Mouse (Mus musculus): ENCODE measurements around the gene Erf.
A peak's percentile ranks its signal among the peaks of the same experiment; 100 is the strongest.

Gene Erf

DNA sequence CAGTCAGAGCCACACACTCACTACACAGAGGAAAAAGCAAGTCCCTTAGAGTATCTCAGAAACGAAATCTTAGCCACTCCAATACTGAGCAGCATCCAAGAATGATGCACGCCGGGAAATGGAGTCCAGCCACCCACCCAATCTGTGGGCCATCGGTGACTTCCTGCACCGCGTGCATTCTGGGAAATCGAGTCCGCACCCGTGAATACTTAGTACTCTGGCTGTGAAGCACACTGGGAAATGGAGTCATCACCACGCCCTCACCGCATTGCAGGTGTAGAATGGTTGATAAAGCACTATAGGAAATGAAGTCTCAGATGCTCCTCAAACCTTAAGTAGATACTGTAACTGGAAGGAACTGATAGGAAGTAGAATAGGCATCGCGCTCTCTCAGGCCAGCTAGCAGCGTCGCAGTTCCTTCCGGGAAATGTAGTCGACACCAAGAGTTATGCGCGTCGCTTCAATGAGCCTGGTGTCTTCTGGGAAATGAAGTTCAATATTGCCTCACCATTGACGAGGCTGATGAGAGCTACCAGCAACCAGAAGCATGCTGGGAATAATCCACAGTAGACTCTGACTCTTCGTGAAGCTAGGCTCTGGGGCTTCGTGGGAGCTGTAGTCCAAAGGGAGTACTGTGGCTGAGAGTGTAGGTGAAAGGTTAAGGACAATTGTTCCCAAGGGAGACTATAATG lies 12.4 kb downstream of the Erf start:
- peak; percentile 91 for DNase-seq (ENCODE audit: low spot score)

DNA sequence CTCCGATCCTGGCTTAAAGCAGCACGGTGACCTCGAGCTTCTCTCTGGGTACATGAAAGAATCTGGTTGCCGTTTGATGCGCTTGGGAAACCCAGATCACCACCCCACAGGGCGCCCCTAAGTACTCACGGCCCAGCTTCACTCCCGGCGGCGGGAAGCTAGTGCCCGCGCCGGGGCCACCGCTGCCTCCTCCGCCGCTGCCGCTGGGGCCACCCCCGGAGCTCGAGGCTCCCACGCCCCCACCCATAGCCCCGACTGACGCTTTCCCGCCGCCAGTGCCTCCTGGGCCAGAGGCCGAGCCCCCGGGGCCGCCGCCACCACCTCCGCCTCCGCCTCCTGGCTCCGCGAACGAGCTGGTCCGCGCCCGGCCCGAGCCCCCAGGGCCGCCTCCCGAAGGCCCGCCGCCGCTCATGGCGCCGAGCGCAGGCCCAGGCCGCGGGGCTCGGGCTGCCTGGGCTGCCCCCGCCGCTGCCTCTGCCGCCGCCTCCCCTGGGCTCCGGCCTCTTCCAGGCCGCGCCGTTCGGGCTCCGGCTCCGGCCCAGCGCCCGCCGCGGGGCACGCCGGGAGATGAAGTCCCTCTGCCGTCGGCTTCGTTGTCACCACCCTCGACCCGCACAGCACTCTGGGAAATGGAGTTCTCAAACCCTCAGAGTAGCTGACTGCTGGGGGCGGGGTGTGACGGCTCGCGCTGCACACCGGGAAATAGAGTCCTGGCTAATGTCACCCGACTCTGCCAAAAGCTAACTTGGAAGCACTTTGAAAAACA lies 13.1 kb downstream of the Erf start, which contains the start of gene Gsk3a:
TSS of gene Gsk3a (minus strand) at position 603 of the 766 bp plus-strand sequence.
- peak; percentile 98 for DNase-seq (ENCODE audit: low spot score)

DNA sequence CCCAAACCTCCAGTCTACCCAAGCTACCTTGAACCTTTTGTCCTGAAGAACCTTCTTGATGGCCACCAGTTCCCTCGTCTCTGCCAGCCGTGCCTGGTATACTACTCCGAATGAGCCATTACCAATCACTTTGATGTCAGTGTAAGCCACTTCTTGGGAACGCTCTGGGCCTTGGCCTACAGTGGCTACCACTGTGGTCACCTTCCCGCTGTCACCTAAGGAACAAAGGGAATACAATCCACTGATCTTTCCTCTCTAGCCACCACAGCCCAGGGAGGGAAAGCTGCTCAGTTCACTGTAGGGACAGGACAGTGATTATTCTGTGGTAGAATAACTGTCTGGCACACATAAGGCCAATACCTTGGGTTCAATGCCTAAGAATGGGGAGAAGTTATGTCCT lies 15.0 kb downstream of the Erf start:
- no peak for DNase-seq (ENCODE audit: low spot score)

DNA sequence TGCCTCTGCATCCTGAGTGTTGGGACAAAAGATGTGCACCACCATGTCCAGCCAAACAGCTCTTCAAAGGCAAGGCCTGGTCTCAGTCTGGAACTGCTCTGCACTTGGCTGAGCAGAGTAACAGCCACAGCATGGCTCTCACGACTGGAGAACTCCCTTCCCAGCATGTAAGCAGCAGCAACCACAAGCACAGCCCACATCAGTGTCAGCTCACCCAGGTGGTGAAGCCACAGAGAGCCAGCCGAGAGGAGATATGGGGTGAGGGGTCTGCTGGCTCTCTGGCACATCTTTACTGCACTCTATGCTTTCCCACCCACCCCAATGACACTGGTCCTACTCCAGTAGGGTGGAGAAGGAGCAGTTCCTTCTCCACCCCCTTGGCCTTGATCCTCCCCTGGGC lies 17.5 kb downstream of the Erf start:
- no peak for DNase-seq (ENCODE audit: low spot score)

DNA sequence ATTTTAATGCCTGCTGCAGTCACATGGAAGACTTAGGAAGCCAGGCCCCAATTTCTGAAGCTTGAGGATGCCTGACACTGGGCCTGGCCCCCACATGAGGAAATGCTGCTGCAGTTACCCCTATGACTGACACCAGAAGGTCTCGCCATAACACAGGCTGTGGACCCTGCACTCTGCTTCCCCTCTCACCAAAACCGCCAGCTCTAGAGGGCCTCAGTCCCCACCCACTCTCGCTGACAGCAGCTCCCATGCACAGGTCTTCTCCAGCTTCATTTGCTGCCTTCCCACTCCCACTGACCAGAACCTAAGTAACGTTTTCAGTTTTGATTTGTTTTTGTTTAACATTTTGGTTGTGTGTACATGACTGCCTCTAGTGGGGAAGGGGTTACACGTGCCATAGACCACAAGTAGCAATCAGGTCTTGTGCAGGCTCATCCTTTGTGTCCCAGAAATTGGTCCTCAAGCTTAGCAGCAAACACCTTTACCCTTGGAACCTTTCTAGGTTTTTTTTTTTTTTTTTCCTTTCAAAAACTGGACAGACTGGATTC lies 18.4 kb downstream of the Erf start:
- DNase-seq (ENCODE audit: low spot score), result no peak

DNA sequence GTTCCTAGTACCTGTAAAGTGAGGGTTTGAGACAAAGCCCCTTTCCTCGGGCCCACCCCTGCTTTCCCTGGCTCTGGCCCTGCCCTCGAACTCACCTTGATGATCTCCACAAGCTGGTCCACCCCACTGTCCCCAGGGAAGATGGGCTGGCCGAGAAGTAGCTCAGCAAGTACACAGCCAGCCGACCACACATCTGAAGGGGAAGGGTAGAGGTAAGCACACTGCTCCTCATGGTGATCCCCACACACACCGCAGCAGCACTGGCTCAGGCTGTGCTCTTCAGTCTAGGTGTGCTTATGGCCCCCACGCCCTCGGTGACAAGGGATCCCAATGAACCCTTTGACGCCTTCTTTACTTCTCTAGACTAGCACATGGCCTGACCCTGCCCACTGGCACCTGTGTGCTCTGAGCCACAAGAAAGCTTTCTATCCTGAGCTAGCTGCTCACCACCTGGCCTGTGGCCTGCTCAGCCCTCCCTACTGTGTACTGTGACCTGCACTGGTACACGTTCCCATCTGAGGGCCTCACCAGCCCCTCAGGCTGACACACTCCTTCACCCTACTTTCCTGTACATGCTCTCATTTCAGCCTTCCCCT lies 19.8 kb downstream of the Erf start:
- DNase-seq (ENCODE audit: low spot score), result no peak

DNA sequence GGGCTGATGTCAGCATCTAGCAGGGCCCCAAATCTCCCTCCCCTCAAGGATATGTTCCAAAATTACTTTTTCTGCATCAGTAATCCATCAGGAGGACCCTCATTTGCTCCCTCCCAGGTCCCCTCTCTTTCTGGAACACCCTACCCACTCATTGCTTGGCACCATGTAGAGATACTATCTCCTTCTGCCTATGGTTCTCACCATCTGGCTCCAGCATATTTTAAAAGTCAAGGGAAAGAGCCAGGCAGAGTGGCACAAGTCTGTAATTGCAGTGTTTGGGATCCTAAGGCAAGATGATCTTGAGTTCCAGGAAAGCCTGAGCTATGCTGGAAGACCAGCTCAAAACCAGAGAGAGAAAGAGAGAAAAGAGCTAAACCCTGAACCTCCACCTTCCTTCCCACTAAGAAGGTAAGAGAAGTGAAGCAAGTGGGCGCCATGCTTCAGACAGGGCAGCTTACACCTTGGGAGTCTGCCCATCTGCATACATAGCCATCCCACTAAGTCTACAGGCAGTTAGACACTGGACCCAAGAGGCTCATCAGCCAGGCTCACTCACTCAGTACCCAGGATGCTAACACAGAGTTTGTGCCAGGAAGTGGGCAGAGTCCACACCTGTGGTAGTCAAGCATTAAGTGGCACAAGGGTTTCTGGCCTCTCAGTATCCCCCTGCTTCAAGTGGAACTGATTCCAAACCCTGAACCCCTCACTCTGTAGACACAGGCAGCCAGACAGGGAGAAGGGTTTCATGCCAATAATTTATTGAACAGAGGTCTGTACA lies 22.8 kb downstream of the Erf start:
- DNase-seq (ENCODE audit: low spot score), result no peak

DNA sequence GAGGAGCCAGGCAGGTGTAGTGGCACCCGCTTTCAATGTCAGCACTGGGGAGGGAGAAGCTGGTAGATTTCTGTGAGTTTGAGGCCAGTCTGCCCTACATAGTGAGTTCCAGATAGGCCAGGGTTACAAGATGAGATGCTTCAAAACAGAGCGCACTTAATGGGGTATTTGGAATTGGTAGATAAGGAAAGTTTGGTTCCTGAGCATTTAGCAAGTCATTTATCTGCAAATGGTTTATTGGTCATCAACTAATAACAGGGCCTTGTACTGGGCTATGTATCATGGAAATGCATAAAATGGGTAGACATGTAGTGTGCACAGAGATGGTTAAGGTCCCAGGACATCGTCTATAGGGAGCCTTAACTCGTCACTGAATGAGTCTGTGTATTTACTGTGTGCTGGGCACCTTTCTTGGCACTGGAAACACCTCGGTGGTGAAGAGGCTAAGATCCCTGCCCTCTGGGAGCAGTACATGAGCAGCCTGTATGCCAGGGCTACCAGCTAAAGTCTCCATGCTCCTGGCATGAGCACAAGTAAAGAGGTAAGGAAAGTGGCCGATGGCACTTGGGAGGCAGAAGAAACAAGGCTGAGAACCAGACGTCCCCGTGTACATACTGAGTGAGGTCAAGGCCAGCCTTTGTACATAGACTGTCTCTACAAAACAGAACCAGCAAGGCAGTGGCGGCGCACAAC lies 28.1 kb downstream of the Erf start:
- DNase-seq (ENCODE audit: low spot score), result no peak

DNA sequence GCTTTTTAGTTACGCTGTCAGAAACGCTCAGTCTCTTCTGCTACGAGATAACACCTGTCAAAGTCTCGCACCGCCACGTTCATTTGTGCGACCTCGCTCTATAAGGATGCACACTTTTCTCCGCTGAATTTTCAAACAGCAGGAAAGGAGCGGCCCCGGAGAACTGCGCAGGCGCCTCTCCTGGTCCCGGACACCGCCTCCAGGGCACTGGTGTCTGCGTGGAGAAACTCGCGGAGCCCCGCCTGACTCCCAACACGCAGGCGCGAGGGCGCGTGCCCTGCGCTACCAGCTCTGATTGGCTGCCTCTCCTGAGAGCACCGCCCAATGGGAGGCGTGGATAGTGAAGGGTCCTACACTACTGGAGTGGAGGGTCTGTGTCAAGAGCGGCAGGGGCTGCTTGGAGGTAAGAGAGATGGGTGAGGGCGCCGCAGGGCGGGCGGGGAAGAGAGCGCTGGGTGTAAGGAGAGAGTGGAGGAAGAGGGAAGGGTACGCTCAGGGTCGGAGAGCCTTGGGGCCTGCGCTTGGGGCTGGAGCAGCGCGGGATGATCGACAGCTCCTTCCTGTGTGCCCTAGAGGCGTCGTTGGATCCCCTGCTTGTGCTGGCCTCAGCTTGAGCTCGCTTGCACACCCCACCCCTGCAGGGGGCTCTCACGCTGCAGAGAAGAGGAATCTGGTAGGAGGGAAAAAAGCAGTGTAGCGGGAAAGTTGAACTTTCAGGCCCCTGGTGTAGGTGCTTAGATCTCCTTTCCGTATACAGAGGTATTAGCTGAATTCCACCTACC lies 29.3 kb downstream of the Erf start, which contains the start of gene Zfp526:
TSS of gene Zfp526 (plus strand) at position 324 of the 782 bp plus-strand sequence.
- peak; percentile 94 for DNase-seq (ENCODE audit: low spot score)

DNA sequence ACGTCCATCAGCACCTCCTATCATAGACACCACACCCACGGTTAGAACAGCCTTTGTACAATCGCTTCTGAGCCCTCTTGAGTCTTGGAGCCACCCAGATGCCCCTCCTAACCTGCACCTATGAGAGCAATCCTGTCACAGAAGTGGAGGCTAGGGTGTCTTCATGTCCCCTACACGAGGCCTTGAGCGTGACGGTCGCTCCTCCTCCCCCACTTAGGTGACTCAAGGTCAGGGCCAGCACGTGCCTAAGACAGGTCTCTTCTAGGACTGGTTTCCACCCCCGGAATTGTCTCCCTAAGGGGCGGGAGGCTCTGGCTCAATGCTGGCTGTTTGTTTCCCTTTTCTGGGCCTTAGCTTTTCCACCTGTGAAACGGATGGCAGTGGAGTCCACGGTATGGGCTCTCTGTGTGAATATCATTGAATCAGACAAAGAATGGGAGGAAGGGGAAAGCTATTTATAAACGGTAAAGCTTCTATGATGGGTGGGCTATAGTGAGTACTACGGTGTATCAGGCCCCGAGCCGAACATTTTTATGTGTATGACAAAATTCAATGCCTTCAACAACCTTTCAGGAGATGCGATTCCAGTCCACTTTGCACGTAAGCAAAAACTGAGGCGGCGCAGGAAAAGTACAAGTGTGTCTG lies 30.0 kb downstream of the Erf start, which contains the start of gene Dedd2:
TSS of gene Dedd2 (minus strand) at position 159 of the 645 bp plus-strand sequence.
- DNase-seq (ENCODE audit: low spot score), result peak; percentile 49

DNA sequence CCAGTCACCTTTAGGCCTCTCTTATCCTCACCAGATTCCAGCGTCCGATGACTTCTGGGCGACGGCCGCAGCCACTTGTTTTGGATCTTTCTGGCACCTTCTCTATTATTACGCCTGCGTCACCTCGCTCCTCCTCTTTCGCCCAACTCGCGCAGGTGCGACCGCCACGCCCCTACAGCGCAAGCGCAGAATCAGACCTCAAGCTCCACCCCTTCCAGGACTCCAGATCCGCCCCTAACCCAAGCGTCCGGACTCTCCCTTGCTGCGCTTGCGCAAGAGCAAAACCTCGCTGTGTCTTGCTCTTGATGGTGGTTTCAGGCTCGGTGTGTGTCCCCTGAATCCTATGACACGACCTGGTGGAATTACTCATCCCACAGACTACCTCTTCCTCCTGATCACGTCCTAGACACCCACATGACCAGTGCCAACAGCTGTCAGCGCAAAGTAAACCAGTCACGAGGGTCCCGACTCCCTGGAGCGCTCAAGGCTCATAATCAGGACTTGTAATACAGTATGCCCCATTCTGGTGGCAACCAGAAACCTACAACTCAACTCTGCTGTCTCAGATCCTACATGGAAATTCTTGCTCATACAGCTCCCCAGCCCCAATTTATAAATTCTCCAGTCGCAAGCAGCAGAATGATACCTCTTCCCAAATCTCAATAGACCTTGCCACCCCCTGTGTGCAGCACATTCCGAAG lies 30.7 kb downstream of the Erf start:
- peak; percentile 97 for DNase-seq (ENCODE audit: low spot score)

DNA sequence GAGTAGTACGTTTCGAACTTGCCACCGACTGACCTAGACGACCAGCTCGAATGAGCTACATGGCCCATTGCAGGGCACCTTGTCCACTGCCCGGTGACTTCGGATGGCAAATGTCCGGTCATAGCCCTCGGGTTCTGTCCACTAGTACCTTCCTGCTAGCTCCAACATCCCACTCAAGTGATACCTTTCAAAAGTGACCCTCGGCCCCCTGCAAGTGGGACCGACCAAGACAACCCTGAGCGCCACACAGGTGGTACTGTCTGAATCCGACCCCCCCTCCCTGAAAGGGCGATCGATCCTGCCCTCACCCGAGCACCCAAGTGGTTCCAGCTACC lies 31.2 kb downstream of the Erf start:
- DNase-seq (ENCODE audit: low spot score), result no peak

DNA sequence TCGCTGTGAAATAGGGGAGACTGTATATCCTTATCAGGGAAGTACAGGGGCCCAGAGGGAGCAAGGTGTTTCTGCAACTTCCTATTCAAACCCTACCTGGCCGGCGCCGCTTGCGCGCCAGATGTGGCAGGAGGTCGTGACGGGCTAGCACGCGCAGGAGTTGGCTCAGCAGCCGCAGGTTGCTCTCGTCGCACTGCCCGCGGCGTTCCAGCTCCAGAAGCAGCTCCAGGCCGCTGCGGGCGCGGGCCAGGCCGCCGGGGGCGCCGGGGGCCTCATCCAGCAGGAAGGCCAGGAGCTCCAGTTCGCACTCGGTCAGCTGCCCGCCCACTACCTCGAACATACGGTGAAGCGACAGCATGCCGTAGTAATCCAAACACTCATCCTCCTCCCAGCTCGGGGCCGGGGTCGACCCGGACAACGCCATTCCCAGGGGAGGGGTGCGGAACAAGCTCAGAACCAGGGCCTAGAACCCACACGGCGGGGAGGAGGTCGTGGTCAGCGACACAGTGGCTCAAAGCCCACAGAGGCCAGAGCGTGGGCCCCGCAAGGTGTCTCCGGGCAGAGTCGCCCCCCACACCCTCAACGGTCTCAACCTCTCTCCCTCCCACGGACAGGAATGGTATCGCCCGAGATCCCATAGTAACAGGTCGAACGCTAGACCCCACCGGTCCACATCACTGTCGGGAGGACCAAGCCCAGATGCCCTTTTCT lies 31.7 kb downstream of the Erf start:
- DNase-seq (ENCODE audit: low spot score), result peak; percentile 51

DNA sequence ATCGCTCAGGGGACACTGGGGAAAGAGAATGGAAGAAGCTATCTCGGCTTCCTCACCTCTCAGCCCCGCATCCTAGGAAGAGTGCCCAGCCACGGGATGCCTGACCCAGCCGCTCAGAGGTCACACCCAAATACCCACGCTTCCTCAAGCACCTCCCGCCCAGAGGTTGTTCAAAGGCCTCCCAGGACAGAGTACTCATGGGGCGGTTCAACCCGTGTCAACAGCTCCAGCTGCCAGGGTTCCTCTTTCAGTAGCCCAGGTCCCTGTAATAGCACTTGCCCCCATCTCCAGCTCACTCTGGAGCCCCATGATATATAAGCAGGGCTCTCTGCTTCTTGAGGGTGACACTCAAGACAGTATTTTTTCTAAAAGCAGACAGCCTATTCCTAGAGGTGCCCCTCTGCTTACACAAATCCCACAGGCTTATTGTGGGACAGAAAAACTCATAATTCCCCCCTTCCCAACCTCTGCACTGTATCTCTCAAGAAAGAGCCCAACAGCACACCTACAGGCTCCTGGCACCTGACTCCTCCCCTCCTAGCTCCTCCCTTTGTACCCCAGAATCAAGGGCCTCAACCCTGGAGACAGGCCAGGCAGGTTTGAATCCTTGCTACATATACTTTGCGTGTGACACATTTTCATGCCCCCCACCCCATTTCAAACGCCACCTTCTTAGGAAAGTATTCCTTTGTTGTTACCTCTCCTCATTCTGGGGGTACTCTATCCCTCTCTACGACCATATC lies 32.7 kb downstream of the Erf start:
- DNase-seq (ENCODE audit: low spot score), result no peak

DNA sequence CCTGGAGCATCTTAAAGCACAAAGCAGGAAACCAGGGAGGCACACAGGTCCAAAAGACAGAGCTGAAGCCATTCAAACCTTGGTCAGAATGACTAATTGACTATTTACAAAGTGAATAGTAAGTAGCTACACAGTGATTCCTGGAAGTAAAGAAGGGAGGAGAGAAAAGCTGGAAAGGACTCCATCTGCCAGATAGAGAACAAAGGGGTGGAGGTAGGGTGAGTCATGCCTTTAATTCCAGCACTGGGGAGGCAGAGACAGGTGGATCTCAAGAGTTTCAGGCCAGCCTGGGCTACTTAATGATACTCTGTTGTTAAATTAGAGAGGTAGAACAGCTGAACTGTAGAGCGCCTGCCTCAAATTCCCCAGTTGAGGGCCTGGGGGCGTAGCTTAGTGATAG lies 36.4 kb downstream of the Erf start:
- no peak for DNase-seq (ENCODE audit: low spot score)

DNA sequence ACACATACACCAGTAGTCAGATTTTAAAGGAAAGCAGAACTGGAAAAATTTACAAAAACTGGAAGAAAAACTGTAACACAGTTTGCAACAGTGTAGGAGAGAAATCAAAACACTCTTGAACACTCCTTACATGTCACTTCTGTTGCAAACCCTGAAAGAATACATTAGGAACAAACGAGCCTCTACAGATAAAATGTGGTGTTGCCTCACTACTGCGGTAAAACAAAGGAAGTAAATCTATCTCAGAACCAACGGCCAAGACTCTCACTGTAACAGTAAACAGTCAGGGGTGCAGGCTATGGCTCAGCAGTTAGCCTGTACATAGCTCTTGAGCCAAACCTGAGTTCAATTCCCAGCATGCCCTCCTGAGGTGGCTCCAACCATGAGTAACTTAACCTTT lies 37.5 kb downstream of the Erf start:
- DNase-seq (ENCODE audit: low spot score), result no peak

DNA sequence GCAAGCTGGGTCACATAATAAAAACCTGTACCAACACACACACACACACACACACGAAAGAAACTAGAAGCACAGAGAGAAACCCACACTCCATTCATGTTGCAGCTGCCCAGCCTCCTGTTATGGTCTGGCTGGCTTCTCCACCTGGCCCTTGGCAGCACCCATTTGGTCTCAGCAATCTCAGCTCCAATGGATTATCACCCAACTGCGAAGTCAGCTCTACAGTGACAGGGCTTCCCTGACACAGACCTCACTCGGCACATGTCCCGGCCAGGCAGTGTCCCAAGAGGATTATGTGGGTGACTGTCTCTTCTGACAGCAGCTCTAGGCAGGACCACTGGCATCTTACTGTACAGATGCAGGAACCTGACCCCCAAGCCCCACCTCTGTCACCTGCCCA lies 40.1 kb downstream of the Erf start:
- no peak for DNase-seq (ENCODE audit: low spot score)

DNA sequence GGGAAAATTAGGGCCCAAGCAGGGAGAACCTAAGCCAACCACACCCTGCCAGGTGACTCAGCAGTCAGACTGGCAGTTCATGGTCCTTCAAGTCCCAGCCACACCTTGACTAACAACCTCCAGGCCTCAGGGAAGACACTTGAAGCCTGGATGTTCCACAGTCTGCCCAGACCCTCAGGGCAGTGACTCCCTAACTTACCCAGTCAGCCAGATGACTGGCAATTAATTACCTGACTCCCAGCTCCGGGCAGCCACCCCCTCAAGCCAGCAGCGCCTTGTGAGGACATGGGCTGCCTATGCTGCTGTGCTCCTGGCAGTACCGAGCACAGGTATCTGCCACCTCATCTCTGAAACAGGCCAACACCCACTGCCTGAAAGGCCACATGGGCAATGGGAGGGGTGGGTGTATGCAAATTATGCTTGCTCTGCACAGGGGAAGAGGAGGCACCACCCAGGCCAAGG lies 41.4 kb downstream of the Erf start:
- DNase-seq (ENCODE audit: low spot score), result no peak

Data from spleen, adult 12 weeks (tissue).